Mouse (Mus musculus): ENCODE results near the gene Steap2.
A peak's percentile ranks its signal among the peaks of the same experiment; 100 is the strongest.

Gene Steap2

DNA sequence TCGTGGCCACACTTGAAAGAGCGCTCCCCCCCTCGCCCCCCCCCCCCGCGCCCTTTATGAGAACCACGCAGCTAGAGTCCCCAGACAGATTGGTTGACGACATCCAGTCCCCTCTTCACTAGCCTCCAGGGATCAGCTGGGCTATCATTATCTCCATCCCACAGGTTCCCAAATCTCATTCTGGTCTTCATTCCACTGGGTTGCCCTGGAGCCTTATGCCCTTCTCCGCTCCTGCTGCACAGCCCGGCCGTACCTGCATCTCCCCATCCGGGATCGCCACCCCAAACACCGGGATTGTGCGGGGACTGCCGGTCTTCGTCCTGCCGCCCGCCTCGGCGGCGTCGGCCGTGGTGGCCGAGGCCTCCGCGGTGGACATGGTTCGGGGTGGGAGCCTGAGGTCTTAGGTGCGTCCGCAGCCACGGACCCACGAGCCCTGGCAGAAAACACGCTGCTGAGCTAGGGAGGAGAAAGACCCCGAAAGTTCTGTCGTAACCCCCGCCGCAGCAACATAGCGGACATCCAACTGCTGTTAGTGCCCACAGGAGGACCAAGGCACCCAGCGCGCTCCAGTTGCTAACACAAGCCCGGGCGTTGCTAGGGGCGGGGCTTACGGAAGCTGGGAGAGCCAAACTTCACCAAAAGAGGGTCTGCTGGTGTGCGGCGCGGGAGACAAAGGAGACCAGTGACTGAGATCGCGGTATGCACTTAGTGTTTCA is 30.6 kb downstream of the Steap2 start, which contains the start of gene Cfap69:
TSS of gene Cfap69 (minus strand) at position 585 of the 716 bp plus-strand sequence.
- DNase-seq, result peak in 1 of 2 experiments; percentile 13

DNA sequence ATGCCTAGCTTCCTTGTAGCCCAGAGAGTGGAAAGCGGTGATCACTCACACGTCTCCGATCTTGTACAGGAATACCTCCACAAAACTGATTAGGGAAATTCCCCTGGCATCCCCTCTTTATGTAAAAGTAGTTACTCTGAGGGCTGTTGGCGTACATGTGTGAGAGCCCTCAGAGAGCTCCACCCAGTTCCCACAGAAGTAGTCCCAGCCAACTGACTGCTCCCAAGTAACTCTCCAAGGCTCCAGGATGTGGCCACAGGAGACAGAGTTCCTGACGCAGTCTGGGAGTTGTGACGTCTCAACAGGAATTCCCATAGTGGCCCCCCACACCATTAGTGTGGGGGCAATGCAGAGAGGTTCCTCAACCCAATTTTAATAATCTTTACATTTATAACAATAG is 31.3 kb downstream of the Steap2 start:
- no peak for DNase-seq

DNA sequence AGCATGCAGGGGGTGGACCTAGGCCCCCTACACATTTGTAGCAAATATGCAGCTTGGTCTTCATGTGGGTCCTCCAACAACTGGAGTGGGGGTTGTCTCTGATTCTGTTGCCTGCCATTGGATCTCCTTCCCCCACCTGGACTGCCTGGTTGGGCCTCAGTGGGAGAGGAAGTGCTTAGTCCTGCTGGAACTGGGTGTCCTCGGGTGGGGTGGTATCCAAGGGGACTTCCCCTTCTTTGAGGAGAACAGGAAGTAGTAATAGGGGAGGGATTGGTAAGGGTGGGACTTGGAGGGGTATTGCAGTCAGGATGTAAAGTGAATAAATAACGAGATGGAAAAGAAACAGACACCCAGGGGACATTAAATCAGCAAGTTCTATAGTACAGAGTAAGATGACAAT is 35.7 kb downstream of the Steap2 start:
- no peak for DNase-seq

DNA sequence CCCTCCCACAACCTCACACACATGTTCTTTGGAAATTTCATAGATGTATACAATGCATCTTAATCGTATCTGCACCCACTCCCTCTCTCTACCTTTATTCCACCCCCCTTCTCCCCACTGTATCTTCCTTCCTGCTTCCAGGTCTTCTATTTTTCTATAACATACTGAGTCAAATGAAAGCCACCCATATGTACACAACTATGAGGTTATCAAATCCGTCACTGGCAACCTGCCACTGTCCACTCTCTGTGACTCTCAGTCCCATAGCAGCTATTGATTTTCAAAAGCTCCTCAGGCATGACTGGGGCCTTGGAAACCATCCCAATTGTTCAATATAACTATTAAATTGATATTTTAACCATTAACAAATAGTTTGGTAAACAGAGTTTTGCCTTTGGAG is 36.4 kb downstream of the Steap2 start:
- no peak for DNase-seq

DNA sequence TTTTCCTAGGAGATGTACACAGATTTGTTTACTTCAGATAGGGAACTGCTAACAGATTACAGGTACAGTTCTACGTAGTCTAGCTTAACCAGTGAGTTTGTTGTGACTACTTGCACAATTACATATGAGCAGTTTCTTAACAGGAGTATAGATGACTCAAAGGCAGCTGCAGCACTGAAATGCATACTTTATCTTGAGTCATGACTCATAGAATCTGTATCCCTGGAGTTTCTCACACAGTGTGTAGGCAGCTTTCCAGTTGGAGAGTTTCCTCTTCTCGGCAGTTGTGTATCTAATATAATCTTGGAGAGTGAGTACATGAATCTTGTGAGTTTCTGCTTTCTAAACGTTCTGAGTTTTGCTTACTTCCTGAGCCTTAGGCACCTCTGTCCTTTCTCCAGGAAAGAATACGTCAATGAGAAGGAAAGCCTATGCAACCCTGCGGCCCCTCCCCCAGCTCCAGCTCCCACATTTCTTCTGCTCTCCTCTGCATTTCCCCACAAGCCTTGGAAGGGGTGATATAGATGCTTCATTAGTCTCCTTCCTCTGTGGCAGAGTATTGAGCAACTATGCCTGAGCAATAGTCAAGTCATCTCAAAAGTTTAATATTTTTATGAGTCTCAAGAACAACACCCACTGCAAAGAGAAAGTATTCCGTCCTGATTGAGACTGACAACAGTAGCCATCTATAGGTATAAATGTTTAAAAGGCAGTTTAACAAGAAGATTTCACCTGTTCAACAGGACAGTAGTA is 45.4 kb downstream of the Steap2 start:
- no peak for DNase-seq

DNA sequence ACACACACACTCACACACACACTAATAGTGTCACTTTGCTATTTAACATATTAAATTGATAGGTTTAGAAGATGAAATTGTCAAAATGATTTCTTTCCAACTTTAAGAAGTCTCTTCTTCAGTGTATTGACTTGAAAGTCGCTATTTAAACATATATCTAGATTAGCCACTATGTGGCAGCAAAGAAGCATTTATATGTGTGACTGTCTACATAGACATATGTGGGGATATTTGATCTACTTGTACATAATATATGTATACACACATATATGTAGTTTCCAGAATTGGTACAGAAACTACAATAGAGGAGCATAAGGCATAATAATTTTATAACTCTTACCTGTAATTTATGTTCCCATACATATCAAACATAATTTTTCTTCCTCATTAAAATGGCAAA is 48.2 kb downstream of the Steap2 start:
- no peak for DNase-seq

DNA sequence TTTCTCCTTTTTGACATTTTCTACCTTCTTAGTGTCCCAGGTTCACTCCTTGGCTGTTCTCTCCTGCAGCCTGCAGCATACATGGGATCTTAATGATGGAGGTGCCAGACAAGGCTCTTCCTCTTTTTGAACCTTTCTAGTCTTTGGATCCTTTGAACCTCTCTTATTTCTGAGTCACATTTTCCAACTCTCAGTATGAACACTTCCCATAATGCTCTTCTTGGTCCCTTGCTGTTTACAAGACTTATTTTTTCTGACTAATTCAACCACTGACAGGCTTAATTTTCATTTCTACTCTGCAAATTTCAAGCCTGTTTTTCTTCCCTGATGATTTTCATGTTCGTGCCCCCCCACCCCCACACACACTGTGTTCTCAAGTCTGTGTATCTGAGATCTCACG is 55.9 kb downstream of the Steap2 start:
- DNase-seq, result no peak

DNA sequence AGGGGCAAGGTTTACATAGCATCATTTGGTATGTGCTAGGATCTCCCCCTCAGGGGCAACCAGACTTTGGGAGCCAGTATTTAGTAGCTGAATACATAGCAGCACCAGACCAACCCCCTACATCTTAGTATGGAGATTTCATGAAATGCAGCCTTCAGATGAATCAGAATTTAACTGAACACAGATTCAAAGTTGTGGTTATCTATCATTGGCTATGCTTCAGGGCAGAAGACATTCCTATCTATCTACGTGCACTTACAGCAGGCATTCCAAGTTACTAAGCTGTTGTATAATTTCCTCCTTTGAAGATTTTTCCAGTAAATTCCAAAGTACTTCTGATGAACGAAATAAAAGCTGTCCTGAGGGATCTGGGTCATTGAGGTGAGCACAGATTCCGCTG is 68.9 kb downstream of the Steap2 start:
- no peak for DNase-seq

DNA sequence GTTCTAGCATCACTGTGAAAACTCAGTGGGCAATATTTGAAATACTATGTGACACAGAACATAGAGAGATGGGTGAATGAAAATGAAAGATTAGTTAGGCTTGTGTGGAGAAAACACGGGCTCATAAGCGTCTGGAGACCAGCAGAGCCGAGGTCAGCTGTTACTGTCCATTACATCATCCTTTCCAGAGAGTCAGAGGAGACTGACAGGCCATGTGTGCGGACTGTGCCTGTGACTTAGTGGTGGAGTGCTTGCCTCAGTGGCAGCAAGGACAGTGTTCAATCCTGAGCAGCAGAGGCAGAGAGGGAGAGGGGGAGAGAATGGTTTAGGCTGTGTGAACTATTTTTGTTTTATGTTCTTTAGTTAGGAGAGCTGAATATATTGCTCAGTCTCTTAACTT is 76.0 kb downstream of the Steap2 start:
- DNase-seq, result no peak

Measured in spleen, adult 18-20 months (tissue).